7 mouse cellular contexts compared by ENCODE assay signal in the genomic region with DNA sequence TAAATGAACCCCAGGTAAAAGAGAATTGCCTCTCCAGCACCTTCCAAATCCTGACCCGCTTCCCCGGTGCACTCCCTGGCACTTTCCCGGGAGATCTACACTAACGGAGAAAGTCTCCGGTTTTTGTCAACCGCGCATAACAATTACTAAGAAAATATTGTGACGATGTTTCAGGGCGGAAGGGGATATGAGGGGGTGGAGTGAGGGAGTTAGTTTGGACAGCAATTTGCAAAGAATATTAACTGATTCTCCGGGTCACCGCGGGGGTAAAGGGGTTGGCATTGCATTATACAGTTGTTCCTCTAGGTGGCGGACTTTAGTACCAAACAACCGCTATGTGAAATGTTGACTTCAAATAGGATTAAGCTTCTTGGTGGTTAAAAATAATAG. TPM values are rescaled to one million over a fixed set of nuclear protein-coding genes. Genes with fewer than 3 reads are reported as not detected.
DNase-seq lines count a peak whose midpoint lies in the region; ATAC-seq and TF ChIP-seq lines count a peak whose summit lies in the region.

No protein-coding gene starts in this region.

- H3K9ac ChIP-seq in forebrain, postnatal 0 days, result peak overlapping the region; percentile 99
- no peak overlapping the region for H3K9ac ChIP-seq in limb, embryonic 14.5 days (ENCODE audit: low read depth, low read length, severe bottlenecking)

- no peak for TF ChIP-seq POLR2A in limb, embryonic 14.5 days (IDR thresholded peaks at IDR 0.05; ENCODE audit: borderline replicate concordance, extremely low read depth, insufficient read depth, insufficient read length)

- H3K36me3 ChIP-seq in forebrain, postnatal 0 days (ENCODE audit: insufficient read depth), result no peaks in the 10 kb centered on the region
- H3K36me3 ChIP-seq in limb, embryonic 14.5 days (ENCODE audit: control insufficient read depth, insufficient read depth, low read length), result no peaks in the 10 kb centered on the region

- intact Hi-C loops in left cerebral cortex, adult 2 months (cut with DNase I), result loop anchor here (2.0 to 10.0 kb wide), 9 partner anchors 908 to 2000 kb away; a partner anchor contains a TSS
- intact Hi-C loops in left cerebral cortex, postnatal 4 days (cut with DNase I), result loop anchor here (5.0 to 10.0 kb wide), 6 partner anchors 908 to 1990 kb away; no protein-coding TSS in a partner anchor

- H3K4me3 ChIP-seq in left cerebral cortex, adult 2 months, result peak overlapping the region; percentile 49
- H3K4me3 ChIP-seq in forebrain, postnatal 0 days (ENCODE audit: low read depth, low read length), result peak overlapping the region; percentile 39
- peak overlapping the region; percentile 23 for H3K4me3 ChIP-seq in limb, embryonic 14.5 days (replicated peaks; ENCODE audit: low read length)

- peak overlapping the region; percentile 98 for H3K27ac ChIP-seq in left cerebral cortex, adult 2 months
- H3K27ac ChIP-seq in forebrain, postnatal 0 days (ENCODE audit: low read depth, low read length), result peak overlapping the region; percentile 100
- no peak overlapping the region for H3K27ac ChIP-seq in limb, embryonic 14.5 days (replicated peaks; ENCODE audit: low read depth, low read length)

- H3K4me2 ChIP-seq in forebrain, postnatal 0 days (ENCODE audit: low read depth), result peak overlapping the region; percentile 70
- peak overlapping the region; percentile 39 for H3K4me2 ChIP-seq in limb, embryonic 14.5 days (replicated peaks; ENCODE audit: low read depth, low read length, severe bottlenecking)

- under 1% methylated on average over 14 of the region's 14 CpGs for WGBS in forebrain, postnatal 0 days
- WGBS in limb, embryonic 14.5 days, result under 1% methylated on average over 14 of the region's 14 CpGs

- H3K9me3 ChIP-seq in forebrain, postnatal 0 days (ENCODE audit: low read length), result no peaks in the 10 kb centered on the region
- H3K9me3 ChIP-seq in limb, embryonic 14.5 days (ENCODE audit: control insufficient read depth, low read length), result no peaks in the 10 kb centered on the region

- ATAC-seq in forebrain, postnatal 0 days, result no peak
- ATAC-seq in limb, embryonic 14.5 days (ENCODE audit: low FRiP score, low read depth), result no peak
- no peak for ATAC-seq in erythroid progenitor cell, adult 5-6 weeks (replicated peaks; ENCODE audit: low FRiP score, poor library complexity, severe bottlenecking)

- no peaks in the 10 kb centered on the region for H3K27me3 ChIP-seq in forebrain, postnatal 0 days (ENCODE audit: insufficient read depth, low read length)
- H3K27me3 ChIP-seq in limb, embryonic 14.5 days (ENCODE audit: control insufficient read depth, insufficient read depth, low read length), result peaks cover 77% of the 10 kb centered on the region

- peaks cover 23% of the 10 kb centered on the region; the same call in 1 of the 2 replicates for H3K4me1 ChIP-seq in forebrain, postnatal 0 days (ENCODE audit: insufficient read depth)
- no peaks in the 10 kb centered on the region for H3K4me1 ChIP-seq in limb, embryonic 14.5 days (ENCODE audit: control insufficient read depth, insufficient read depth, low read length)

- peak; percentile 55 to 61 for DNase-seq in left cerebral cortex, adult 2 months (ENCODE audit: extremely low spot score in 1 of 2, low spot score in 2 of 2)
- no peak for DNase-seq in left cerebral cortex, postnatal 4 days
- DNase-seq in brain, adult 2 months (ENCODE audit: low read depth, low spot score), result peak; percentile 63
- DNase-seq in forebrain, postnatal 0 days, result peak; percentile 86
- DNase-seq in limb, embryonic 14.5 days (ENCODE audit: low spot score), result peak; percentile 57
- DNase-seq in right cerebral cortex, postnatal 14 days, result peak; percentile 23

- peak; percentile 73 for TF ChIP-seq CTCF in left cerebral cortex, adult 2 months (IDR thresholded peaks at IDR 0.05)
- peak; percentile 70 for TF ChIP-seq CTCF in forebrain, postnatal 0 days (IDR thresholded peaks at IDR 0.05; ENCODE audit: low read depth)

RNA-seq across cellular contexts. Expression of a gene that starts 7.9 kb away (rescaled TPM):
- total RNA-seq in left cerebral cortex, adult 2 months (2021), result 100 to 1,000 TPM; 111 to 112 TPM
- 100 to 1,000 TPM; 247 to 249 TPM for total RNA-seq in left cerebral cortex, postnatal 4 days (2021)
- 76.5 and 79.4 TPM in 2 replicates for total RNA-seq in forebrain, postnatal 0 days (2014; rRNA removed)
- 50.8 and 53.4 TPM in 2 replicates for polyA plus RNA-seq in forebrain, postnatal 0 days (2015; fragmentation: Nextera tagmentation; extraction: Ambion mirVana)
- polyA plus RNA-seq in limb, embryonic 14.5 days (2012; rRNA removed), result 0.12 and 1.2 TPM in 2 replicates
- polyA plus RNA-seq in limb, embryonic 14.5 days (2014; fragmentation: Nextera tagmentation; extraction: Ambion mirVana), result not detected in 2 replicates
- total RNA-seq in erythroid progenitor cell, adult 5-6 weeks (2015; ENCODE audit: low replicate concordance), result not detected in 2 replicates
- total RNA-seq in erythroid progenitor cell, adult 5-6 weeks (2017; ENCODE audit: low replicate concordance), result not detected in 2 replicates

RNA-seq across cellular contexts. Expression of a gene that starts 10.4 kb away (rescaled TPM):
- total RNA-seq in left cerebral cortex, adult 2 months (2021), result 1 to 10 TPM; 6.9 to 8.6 TPM
- 10 to 100 TPM; 21.5 to 23.5 TPM for total RNA-seq in left cerebral cortex, postnatal 4 days (2021)
- total RNA-seq in forebrain, postnatal 0 days (2014; rRNA removed), result 16.1 and 16.8 TPM in 2 replicates
- 0.53 and 0.85 TPM in 2 replicates for polyA plus RNA-seq in forebrain, postnatal 0 days (2015; fragmentation: Nextera tagmentation; extraction: Ambion mirVana)
- polyA plus RNA-seq in limb, embryonic 14.5 days (2012; rRNA removed), result 0.04 TPM in 1 of 2 replicates, not detected in the other
- not detected in 2 replicates for polyA plus RNA-seq in limb, embryonic 14.5 days (2014; fragmentation: Nextera tagmentation; extraction: Ambion mirVana)
- total RNA-seq in erythroid progenitor cell, adult 5-6 weeks (2015; ENCODE audit: low replicate concordance), result not detected in 2 replicates
- not detected in 2 replicates for total RNA-seq in erythroid progenitor cell, adult 5-6 weeks (2017; ENCODE audit: low replicate concordance)

Comparison
In these comparisons a context has a peak if more than half of its experiments do, and no peak if none do; other contexts are left out.
1. RNA of a gene that starts 7.9 kb away (total RNA-seq): 247 to 249 TPM in left cerebral cortex, postnatal 4 days, 111 to 112 TPM in left cerebral cortex, adult 2 months and 76.5 to 79.4 TPM in forebrain, postnatal 0 days; not detected in erythroid progenitor cell, adult 5-6 weeks; every median in the first group is over 10 times any median in the second.
2. RNA of a gene that starts 10.4 kb away (total RNA-seq): 21.5 to 23.5 TPM in left cerebral cortex, postnatal 4 days, 16.1 to 16.8 TPM in forebrain, postnatal 0 days and 6.9 to 8.6 TPM in left cerebral cortex, adult 2 months; not detected in erythroid progenitor cell, adult 5-6 weeks; every median in the first group is over 4 times any median in the second.
3. Peak in every context shown above with its lines, with median percentiles within 50 percentile points of each other: H3K4me3 ChIP-seq.